Mouse (Mus musculus) olfactory bulb, adult 2 months (tissue): ENCODE data around the gene Peg10.

Experiments used
- CTCF ChIP-seq: fragments of 200-500 bp; IDR thresholded peaks from 2 replicates; pipeline ENCODE4 v1.5.1; 2012; ENCODE audit warnings: low read depth, mild to moderate bottlenecking, low read length, moderate library complexity; ENCODE audit not compliant: insufficient read depth
- POLR2A ChIP-seq: fragments of 200-500 bp; IDR thresholded peaks from 2 replicates; pipeline ENCODE4 v1.6.1; 2012; ENCODE audit warnings: mild to moderate bottlenecking, low read depth, low read length, moderate library complexity; ENCODE audit not compliant: insufficient read depth

DNA sequence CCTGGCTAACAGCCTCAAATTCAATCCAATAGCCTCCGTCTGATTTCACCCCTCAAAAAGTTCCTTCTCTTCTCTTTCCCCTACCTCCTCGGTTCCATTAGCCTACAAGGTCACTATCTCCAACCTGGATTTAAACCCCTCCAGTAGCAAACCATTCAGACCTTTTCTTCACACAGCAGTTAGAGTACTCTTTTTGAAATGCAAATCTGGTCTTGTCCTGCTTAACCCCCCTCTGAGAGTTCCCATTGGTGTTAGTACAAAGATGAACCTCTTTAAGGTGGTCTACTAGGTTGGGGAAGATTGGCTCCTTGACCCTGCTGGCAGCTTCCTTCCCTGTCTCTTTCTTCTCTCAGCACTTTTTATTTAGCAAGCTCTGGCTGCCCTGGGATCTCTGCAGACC, 8.4 kb upstream of the Peg10 start:
- no peak for TF ChIP-seq CTCF
- no peak for TF ChIP-seq POLR2A
